Mouse (Mus musculus) c-Kit-positive CD71-positive TER-119-negative erythroid progenitor cells, embryonic 14.5 days (primary cell): Measurements from ENCODE around the gene Mef2d.

Experiments
- DNase-seq: peaks from one replicate; pipeline ENCODE4 v3.0.0-alpha.2; 2013; ENCODE audit warnings: low read depth

Gene Mef2d

DNA sequence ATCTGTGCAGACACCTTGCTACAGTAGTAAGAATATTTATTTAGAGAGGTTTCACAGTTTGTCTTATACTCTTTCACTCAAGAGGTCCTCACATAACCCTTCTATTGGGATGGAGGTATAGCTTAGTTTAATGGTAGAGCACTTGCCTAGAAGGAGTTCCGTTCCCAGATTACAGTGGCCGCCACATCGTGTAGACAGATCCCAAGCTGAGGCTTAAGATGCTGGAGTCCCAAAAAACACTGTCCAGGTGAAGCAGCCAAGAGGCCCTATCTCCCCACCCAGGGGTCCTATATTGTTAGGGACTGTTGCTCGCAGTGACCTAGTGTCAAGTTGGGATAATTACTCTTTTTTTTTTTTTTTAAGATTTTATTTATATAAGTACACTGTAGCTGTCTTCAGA, 36.8 kb downstream of the Mef2d start:
- no peak for DNase-seq

DNA sequence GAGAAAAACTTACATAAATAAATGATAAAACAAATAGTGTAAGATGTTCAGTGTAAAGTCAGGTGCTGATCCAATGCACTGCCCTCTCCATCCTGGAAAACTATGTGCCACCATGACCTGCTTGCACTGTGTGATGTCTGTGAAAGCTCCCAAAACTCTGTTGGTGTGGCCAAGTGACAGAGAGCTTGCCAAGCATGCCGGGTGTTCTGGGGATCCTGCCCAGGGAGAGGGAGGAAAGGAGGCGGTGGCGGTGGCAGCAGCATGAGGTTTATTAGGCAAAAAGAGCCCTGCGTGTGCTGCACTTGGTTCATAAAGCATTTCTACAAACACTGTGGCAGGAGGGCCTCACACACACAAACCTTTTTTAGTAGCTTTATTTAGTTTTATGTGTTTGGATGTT, 39.2 kb downstream of the Mef2d start:
- DNase-seq, result no peak

DNA sequence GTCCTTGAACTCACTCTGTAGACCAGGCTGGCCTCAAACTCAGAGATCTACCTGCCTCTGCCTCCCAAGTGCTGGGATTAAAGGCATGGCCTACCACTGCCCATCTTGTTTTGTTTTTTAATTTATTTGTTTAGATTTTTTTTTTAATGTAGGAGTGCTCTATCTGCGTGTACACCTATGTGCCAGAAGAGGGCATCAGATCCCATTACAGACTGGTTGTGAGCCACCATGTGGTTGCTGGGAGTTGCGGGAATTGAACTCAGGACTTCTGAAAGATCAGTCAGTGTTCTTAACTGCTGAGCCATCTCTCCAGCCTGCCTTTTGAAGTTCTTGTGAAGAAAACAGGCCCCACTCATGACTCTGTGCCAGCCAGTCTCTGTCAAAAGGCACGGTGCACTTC, 44.3 kb downstream of the Mef2d start:
- DNase-seq, result no peak

DNA sequence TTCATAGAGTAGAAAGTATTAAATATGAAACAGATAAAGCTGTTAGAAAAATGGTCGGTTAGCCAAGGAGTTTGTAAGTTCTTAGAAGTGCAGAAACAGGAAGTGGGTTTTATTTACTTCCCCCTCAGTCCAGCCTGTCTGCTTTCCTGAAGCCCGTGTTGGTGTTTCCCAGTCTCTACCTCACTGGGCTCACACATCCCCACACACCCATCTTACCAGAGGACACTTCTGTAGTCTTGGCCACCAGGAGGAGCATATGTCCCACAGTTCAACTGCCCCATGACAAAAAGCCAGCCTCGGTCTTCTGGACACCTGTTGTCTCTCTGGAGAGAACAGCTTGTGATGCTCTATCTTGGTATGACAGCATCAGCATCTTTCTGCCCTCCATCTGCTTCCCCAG, 49.0 kb downstream of the Mef2d start:
- DNase-seq, result no peak

DNA sequence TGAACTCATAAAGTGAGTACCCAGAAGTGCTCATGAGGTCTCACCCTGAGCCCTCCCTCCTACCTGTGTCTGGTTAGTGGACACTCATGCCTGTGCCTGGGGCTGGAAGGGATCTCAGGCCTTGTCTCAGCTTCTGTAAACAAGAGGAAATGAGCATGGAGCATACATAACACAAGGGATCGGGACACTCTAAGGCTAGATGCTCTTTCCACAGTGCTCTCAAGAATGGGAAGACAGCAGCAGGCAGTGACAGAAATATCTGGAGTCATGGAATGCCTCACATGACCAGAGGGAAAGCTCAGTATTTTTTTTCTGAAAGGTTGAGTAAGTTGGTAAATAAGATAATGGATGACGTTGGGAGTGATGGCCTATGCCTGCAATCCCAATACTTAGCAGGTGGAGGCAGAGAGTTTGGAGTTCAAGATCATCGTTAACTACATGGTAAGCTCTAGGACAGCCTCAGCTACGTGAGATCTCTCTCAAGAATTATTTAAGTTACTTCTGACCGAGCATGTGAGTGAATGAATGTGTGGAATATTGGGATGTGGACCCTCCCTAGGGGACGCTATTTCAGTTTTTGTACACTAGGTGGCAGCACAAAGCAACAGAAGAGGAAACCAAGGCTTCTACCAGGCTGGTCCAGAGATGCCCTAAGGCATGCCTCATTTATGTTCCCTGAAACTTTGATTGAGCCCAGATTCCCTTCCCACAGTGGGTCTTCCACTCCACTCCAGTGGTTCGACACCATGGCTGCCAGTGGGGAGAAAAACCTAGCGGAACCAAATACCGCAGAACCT, 49.8 kb downstream of the Mef2d start:
- DNase-seq, result no peak

DNA sequence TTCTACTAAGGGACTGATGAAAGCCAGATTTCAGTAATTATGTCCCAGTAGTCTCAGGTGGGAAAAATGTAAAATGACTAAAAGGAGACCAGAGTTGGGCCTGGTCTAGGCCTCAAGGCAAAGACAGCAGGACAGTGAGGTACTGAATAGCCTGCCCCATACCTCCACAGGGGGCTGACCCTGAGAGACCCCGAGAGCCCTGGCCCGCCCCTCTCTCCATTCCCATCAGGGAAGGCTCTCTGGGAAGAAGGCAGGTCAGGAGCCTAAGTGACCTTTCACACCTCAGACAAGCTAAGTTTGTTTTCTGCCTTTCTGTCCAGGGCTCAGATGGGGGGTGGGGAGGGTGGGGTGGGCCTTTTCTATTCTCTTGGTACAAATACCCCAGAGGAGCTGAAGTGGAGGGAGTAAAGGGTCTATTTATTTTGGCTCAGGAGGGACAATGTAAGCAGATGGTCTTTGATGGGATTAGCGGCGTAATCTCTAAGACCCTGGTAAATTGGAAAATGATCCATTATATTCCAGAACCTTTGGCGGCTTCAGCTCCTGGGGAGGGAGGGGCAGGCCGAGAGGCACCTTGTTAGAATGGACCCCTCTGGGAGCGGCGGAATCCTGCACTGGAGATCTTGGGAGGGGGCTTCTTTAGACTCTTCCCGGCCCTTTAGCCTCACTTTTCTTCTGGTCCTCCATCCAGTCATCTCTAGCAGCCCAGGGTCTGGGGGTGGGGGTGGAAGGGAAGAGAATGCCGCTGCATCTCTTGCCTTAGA, 55.8 kb downstream of the Mef2d start:
- DNase-seq, result no peak

DNA sequence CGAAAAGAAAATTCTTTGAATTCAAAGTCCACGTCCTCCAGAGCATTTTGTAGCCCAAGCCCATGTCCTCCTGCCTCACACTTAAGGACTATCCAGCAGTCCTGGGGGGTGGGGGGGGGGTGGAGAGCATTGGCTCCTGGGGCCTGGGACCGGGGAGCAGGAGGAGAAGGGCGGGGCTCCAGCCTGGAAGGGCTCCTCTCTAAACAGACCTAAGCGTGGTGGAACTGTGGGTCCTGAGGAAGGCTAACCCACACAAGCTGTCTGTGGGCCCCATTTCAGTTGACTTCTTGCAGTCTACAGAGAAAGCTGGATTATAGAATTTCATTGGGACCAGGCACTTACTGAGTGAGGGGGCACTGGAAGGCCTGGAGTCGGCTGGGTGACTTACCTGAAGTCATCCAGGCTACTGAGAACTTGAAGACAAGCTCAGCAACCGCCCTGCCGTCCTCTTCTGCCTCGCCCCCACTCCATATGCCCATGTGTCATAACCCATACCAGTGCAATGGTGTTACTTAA, 56.4 kb downstream of the Mef2d start:
- DNase-seq, result no peak

DNA sequence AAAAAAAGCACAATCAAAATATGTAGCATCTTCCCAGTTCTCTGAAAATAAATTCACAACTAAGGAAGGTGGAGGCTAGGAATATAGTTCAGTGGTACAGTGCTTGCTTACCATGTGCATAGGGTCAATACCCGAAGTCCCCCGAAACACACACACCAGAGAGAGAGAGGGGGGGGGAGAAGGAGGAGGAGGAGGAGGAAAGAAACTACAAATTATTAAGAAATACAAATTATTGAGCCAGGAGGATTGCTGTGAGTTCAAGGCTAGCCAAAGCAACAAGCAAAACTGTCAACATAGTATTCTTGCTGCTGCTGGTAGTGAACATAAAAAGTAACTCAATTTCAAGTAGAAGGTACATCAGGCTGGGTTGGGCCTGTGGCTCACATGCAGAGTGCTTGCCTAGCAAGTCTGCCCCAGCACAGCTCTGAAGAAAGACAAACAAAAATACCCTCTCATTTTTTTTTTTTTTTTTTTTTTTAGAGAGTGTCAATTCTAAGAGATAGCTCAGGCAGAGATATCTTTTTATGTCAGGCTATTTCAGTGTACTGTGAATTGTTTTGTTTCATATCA, 57.5 kb downstream of the Mef2d start:
- no peak for DNase-seq

DNA sequence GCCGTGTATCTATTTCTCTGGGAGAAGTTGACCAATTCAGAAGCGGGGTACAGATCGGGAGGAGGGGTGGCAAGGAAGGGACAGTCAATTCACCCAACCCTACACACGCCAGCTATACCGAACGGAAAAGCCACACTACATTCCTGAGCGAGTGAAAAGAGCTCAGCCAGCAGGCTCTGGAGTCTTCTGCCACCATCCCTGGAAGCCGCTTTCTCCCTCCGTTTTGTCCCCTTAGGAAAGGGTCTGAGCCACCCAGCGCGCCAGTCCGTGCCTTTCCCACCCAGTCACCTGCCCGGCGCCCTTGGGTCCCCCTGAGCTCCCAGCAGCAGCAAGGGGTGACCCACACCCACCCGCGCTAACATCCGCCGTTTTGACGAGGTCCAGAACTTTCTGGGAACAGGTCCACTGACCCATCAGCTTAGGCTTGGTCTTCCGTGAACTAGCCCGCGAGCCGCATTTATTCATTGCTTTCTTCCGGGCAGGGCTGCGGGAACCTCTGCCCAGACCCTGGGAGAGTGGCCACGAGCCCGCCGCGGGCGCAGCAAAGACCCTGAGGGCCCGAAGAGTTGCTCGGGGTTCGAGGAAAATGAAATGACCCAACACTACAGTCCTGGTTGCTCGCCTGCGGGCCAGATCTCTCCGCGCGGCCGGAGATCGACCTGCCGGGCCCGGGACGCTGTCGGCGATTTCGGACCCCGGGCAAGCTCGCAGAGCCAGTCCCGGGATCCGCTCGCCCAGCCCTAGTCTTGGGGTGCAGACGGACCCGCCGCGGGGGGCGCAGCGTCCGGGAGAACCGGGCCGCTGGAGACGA, 58.2 kb downstream of the Mef2d start:
- DNase-seq, result no peak

DNA sequence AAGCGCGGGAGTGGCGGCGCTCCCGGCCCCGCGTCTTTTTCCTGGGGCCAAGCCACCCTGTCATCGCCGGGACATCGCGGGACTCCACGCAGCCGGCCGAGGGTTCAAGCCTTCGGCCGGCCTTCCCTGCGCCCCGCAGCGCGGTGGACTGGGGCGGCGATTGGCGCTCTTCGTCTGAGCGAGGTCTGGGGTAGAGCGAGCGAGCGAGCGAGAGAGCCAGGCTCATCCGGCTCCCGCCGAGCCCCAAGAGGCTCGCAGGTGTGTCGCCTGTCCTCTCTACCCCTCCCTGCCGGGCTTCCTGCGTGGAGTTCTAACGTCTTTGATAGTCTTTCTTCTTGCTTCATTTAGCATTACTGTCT, 58.8 kb downstream of the Mef2d start:
- no peak for DNase-seq

DNA sequence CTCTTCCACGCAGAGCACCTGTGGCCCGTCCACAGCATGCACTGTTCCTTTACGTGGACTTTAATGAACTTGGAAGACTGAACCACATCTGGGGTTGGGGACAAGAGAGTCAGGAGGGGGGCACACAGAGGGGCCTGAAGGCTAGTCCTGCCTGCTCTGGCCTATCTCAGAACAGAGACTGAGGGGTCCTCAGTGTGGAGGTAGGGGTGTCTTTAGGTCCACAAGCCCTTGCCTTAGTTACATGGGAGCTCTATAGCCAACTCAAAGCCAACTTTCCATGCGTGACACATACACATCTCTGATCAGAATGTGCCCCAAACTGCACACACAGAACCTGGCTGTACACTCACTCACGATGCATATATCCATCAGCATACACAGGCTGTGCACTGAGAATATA, 59.5 kb downstream of the Mef2d start:
- no peak for DNase-seq

DNA sequence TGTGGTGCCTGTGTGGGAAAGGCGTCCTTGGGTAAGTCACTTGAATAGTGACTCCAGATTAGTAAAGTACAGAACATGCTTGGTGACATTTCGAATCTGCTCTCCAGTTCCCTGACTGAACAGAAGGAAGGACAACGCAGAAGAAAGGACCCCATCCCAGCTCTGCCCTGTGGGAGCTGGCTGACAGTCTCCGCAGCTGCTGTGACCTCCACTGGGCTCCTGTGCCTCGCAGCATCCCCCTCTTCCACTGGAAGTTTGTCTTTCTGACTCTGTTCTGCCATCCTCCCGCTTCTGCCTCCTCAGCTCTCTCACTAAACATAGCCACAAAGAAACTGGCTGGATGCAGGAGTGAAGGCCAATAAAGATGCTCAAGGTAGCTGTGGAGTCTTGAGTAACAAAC, 60.8 kb downstream of the Mef2d start:
- no peak for DNase-seq

DNA sequence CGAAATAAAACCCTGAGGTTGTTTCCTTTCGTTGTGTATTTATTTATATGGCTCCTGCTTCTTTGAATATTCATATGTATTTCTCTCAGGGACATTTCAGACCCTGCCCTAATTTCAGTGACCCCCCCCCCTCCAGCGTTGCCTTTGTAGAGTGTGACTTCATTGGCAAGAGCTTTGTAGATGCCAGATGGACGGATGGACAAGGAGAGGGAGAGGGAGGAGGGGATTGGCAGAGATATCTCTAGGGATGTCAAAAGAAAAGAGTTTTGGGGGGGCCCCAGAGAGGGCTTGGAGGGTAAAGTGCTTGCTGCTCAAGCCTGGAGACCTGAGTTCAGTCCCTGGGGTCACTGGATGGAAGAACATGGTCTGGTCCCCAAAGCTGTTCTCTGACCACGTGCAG, 61.3 kb downstream of the Mef2d start:
- no peak for DNase-seq

DNA sequence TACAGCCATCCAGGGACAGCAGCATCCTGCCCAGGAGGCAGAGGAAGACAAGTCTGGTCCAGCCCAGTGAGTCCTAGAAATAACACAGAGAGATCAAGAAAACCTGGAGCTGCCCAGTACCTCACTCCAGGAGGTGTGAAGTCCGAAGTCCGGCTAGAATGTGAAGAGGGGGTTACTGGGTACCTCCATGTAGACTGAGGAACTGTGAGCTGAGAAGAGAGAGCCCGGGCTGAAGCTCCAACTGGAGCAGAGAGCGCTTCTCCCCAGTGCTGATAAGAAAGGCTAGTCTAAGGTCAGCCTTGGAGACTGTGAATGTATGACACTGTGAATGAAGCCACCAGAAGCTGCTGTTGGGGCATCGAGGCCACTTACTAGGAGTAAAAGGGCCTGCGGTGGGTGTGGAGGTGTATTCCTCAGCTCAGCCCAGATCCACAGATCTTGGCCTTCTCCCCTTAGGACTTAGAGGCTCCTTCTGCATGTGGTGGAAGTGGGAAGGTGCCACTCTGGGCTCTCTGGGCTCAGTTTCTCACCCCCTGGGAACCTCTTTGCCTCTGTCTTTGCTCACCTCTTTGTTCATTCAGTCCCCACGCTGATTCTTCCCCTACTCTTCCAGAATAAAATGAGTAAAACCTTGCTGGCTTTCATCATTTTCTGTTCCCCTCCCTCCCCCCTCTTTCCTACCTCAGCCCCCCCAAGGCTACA, 62.0 kb downstream of the Mef2d start:
- DNase-seq, result no peak

DNA sequence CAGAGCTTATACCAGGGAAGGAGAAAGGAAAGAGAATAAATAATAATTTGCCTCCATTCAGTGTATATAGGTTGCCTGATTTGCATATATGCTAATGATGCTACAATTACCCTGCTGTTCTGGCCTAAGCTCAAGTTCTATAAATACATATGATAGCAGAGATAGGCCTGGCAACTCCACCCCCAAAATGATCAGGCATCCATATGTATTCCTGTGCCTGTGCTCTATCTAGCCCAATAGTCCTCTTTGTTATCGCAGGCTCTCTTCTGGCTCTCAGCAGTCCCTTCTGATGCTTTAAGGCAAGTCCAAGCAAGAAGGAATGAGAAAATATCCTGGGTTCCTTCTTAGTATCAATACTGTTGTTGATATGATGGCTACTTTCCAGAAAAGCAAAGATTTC, 62.6 kb downstream of the Mef2d start:
- no peak for DNase-seq

DNA sequence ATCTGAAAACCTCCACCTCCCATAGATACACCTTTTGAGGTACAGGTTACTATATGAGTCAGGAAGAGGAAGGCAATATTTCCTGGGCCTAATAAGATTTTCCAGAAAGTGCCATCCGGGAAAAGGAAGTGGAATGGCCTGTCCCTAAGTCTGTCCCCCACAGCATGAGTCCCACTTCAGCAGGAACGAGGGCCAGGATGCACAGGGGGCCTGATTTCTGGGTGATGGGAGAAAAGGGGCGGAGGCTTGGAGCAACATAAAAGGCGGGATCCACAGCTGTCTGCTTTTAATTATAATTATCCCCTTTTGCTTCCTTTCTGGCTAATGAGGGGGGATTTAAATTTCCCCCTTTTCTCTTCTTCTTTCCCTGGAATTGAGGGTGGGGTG, 63.0 kb downstream of the Mef2d start:
- no peak for DNase-seq

DNA sequence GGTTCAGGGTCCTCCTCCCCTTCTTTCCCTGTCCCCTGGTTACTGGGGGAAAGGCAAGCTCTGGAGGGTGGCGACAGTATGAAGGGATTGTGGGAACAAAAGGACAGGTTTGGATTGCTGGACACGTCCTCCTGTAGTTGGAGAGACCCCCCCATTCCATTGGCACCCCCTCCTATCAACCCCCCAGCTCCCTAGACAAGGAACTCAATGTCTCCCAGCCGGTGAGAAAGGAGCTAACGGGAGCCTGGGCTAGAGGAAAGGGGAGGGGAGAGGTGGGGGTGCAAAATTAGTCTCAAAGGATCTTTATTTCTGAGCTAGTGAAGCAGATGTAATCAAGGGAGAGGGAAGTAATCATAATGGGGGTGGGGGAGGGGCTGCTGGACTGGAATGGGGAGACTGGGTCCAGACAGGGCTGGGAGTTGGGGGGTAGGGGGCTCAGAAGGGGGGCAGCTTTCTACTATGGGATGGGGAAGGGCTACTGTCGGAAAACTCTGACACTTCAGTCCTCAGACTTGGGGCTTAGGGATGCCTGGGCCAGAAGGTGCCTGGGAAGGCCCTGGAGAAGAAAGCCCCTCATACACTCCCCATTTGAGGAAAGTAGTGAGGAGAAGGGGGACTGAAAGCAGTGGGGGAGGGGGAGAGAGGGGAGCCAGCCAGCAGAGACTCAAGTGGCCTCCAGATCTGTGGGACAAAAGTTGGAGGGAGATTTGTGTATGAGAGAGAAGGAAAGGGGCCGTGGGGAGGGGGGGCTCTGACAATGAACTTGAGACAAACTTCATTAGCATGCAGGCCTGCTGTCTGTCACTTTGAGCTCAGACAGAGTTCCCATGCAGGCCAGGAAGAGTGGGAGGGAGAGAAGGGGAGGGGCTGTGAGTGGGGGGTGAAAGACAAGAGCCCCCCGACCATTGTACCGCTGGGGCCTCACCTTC, 63.7 kb downstream of the Mef2d start:
- no peak for DNase-seq

DNA sequence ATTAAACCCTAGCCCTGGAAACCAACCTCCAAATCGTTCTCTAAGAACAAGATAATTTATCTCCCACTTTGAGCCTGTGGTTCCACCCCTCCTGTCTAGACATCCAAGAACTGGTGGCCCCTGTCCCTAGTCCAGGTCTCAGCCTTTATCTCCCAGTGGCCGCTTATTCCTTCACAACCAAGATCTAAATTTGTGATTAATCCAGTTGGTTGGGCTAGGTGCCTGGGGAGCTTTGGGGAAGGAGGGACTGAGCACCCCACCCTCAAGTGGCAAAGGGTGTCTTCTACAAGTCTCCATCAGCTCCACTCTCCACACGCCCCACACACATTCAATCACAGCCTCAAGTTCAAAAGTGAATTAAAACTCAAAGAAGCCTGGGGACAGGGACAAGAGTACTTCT, 64.3 kb downstream of the Mef2d start:
- DNase-seq, result no peak

DNA sequence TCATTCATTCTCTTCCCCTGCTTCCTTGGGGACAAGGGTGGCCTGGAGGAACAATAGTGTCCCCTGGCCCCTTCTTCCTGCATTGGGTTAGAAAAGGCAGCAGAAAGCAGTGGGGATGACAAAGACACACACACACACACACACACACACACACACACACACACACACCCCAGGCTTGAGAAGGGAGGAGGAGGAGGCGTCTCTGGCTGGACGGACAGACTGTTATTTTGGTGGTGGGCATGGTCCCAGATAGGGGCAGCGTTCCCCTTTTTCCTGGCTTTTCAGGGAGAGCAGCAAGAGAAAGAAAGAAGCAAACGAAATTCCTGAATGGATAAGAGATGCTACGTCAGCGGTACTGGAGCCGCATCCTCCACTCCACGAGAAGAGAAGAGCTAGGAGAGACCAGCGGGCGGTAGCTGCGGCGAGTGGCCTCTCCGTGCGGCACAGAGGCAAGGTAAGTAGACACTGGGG, 64.8 kb downstream of the Mef2d start:
- no peak for DNase-seq

DNA sequence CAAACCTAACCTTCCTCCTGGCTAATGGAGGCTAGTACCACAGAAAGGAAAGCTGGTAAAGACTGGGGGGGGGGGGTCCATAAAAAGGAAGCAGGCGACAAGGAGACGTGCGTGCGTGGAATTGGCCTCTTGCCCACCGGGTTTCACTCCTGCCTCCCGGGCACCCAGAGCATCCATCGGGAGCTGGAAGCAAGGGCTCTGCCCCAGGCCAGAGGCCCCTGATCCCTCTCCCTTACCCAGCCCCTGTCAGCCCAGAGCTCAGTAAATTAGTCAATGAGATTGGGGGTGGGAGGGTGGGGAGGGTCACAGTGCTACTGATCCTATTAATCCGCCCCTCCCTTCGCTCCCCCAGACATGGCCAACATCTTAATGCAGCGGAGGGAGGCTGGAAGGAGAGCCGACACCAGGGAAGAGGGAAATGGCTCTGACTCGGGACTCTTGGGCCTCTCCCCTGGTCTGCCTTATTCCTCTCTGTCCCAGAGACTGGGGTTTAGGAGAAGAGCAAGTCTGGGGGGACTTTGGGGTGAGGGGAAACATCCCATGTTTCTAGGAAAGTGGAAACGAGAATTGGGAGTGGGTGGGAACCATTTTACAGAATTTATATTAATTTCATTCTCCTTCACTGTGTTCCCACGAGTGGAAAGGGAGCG, 65.4 kb downstream of the Mef2d start:
- no peak for DNase-seq
